Mouse (Mus musculus): Measurements from ENCODE around the gene Tcp11l1. TPM values are rescaled to one million over a fixed set of nuclear protein-coding genes. Genes with fewer than 3 reads are reported as not detected.

Gene Tcp11l1
- polyA plus RNA-seq, 1 experiment from 2014 or later, result 62.3 TPM

DNA sequence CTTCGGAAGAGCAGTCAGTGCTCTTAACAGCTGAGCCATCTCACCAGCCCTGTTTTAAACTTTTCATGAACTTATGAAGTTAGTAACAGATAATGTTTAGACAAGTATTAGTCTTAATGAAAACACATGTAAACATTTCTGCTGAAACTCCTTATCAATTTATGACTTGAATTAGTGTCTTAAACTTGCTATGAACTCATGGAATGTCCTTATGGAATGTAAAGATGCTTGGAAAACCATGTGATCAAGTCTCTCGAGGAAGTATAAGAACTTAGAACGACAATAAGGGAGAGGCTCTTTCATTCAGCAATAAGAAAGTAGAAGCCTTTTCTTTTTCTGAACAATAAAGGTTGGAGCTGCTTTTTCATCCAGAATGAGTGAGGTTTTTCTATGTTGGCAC is 7.6 kb downstream of the Tcp11l1 start:
- WGBS, result 67% methylated on average over 3 of the region's 3 CpGs
- Histone ChIP-seq H3K9ac (replicated peaks) (no peak overlapping the region), H3K36me3 (peaks cover 18% of the 10 kb centered on the region), H3K27me3 (no peaks in the 10 kb centered on the region), H3K4me2 (replicated peaks) (no peak overlapping the region), H3K27ac (replicated peaks) (no peak overlapping the region), H3K9me3 (no peaks in the 10 kb centered on the region), H3K4me1 (no peaks in the 10 kb centered on the region), H3K4me3 (no peak overlapping the region)
- ATAC-seq (replicated peaks), result no peak

DNA sequence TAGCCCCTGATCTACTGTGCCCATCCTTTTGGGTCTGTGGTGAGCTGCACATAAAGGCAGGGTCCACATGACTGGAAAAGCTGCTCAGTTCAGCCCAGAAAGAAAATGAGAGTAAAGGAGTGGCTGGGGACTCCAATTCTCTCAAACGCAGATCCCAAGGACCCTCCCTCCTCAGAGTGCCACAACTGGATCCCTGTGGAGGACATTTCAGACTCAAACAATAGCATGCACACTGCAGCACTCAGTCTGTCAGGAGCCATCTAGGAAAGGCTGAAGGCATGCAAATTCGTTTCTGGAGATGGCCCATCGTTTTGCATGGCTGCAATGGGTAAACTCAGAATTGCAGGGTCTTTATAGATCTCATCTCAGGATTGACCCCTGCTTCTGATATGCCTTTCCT is 8.8 kb downstream of the Tcp11l1 start:
- Histone ChIP-seq H3K27me3 (no peaks in the 10 kb centered on the region), H3K36me3 (peaks cover 18% of the 10 kb centered on the region), H3K9ac (replicated peaks) (no peak overlapping the region), H3K4me2 (replicated peaks) (no peak overlapping the region), H3K27ac (replicated peaks) (no peak overlapping the region), H3K4me1 (no peaks in the 10 kb centered on the region), H3K9me3 (no peaks in the 10 kb centered on the region), H3K4me3 (no peak overlapping the region)
- no peak for ATAC-seq (replicated peaks)
- WGBS, result 72% methylated on average over 3 of the region's 3 CpGs

DNA sequence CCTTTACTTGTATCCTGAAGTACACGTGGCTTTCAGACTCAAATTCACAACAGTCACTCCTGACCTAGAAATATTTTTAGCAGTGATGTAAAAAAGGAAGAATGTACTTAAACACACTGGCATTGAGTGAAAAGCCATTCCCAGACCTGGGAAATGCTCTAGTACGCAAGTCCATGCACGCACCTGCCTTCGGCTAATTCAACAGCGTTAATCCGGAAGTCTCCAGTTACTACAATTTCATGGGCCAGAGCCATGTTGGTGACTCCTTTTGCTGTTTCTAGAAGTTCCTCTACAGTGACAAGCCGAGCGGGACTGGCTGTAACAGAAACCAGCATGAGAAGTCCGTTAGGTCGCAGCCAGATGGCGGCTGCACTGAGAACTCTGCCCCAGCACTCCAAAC is 12.3 kb downstream of the Tcp11l1 start:
- Histone ChIP-seq H3K27me3 (no peaks in the 10 kb centered on the region), H3K9me3 (no peaks in the 10 kb centered on the region), H3K36me3 (peaks cover 15% of the 10 kb centered on the region), H3K4me2 (replicated peaks) (no peak overlapping the region), H3K4me1 (no peaks in the 10 kb centered on the region), H3K4me3 (no peak overlapping the region), H3K27ac (replicated peaks) (no peak overlapping the region), H3K9ac (replicated peaks) (no peak overlapping the region)
- WGBS, result 92% methylated on average over 11 of the region's 11 CpGs
- no peak for ATAC-seq (replicated peaks)

DNA sequence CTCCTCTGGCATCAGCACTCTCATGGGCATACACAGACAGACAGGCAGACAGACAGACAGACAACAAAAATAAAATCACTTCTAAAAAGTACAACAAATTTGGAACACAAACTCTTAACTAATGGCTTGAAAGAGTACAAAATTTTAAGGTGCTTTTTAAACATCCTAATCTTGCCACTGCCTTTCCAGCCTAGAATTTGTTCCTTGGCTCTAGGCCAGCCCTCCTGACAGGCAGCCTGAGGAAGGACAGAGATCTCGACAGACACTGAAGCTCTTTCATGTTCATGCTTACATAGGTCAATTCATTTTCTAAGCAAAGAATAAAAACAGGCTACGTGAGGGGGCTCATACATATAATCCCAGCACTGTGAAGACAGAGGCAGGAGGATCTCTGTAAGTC is 19.4 kb downstream of the Tcp11l1 start:
- WGBS, result 59% methylated on average over 2 of the region's 2 CpGs
- Histone ChIP-seq H3K36me3 (peaks cover 4% of the 10 kb centered on the region; the same call in 1 of the 2 replicates), H3K4me2 (replicated peaks) (no peak overlapping the region), H3K27me3 (no peaks in the 10 kb centered on the region), H3K4me1 (no peaks in the 10 kb centered on the region), H3K4me3 (no peak overlapping the region), H3K9me3 (no peaks in the 10 kb centered on the region), H3K9ac (replicated peaks) (no peak overlapping the region), H3K27ac (replicated peaks) (no peak overlapping the region)
- ATAC-seq (replicated peaks), result no peak

DNA sequence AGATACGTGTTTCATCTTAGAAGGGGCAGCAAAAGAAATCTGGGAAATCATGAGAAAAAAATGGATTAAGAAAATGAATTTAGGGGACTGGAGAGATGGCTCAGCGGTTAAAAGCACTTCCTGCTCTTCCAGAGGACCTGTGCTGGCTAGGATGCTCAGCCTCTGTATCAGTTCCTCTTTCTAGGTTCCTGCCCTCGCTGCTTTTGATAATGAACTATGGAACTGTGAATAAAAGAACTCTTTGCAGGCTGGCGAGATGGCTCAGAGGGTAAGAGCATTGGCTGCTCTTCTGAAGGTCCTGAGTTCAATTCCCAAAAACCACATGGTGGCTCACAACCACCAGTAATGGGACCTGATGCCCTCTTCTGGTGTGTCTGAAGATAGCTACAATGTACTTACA is 21.2 kb downstream of the Tcp11l1 start:
- no peak for ATAC-seq (replicated peaks)
- no peaks in the 10 kb centered on the region for H3K27me3 ChIP-seq
- no peak overlapping the region for H3K4me2 ChIP-seq (replicated peaks)
- no peaks in the 10 kb centered on the region for H3K4me1 ChIP-seq
- H3K27ac ChIP-seq (replicated peaks), result no peak overlapping the region
- H3K9me3 ChIP-seq, result no peaks in the 10 kb centered on the region
- no peaks in the 10 kb centered on the region for H3K36me3 ChIP-seq
- 64% methylated on average over 4 of the region's 4 CpGs for WGBS
- H3K4me3 ChIP-seq, result no peak overlapping the region
- H3K9ac ChIP-seq (replicated peaks), result no peak overlapping the region

DNA sequence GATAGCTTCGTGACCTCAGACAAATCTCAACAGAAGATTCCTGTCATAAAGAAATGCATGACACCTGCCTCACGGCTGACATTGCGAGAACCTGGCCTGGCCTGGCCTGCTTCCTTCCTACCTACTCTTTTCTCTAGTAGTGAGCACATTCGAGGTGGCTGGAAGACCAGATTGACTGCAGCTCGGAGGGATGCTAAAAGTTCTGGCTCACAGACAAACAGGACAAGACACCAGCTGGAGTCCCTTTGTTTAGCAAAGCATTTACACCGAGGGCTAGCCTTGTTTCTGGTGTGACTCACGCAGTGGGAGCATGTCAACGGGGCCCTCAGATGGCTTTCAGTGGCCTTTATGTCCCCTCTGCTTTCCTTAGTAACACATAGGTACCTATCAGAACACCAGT is 23.2 kb downstream of the Tcp11l1 start:
- 79% methylated on average over 8 of the region's 8 CpGs for WGBS
- H3K4me3 ChIP-seq, result no peak overlapping the region
- no peak overlapping the region for H3K9ac ChIP-seq (replicated peaks)
- 0 out of 2 replicates have a peak, but pooled peaks cover 2% of the 10 kb centered on the region for H3K4me1 ChIP-seq
- no peak overlapping the region for H3K27ac ChIP-seq (replicated peaks)
- no peak overlapping the region for H3K4me2 ChIP-seq (replicated peaks)
- H3K36me3 ChIP-seq, result peaks cover 4% of the 10 kb centered on the region
- H3K9me3 ChIP-seq, result no peaks in the 10 kb centered on the region
- H3K27me3 ChIP-seq, result no peaks in the 10 kb centered on the region
- ATAC-seq (replicated peaks), result no peak

DNA sequence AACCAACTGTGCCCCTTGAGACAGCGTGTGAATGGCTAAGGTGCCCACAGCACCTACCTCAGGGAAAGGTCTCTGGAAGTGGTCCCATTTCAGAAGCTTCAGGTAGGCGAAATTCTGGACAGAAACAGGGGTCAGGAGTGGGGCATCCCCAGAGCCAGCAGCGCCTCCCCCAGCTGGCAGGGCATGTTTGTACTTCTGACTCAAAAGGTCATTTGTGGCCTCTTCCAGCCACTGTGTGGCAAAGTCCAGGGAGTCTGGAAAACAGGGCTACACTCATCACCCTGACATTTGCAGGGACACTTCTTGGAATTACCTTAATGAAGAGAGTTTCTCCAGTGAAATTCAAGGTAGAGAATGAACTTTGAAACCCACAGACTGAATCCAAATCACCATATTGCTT is 23.6 kb downstream of the Tcp11l1 start:
- WGBS, result 85% methylated on average over 3 of the region's 3 CpGs
- ATAC-seq (replicated peaks), result no peak

DNA sequence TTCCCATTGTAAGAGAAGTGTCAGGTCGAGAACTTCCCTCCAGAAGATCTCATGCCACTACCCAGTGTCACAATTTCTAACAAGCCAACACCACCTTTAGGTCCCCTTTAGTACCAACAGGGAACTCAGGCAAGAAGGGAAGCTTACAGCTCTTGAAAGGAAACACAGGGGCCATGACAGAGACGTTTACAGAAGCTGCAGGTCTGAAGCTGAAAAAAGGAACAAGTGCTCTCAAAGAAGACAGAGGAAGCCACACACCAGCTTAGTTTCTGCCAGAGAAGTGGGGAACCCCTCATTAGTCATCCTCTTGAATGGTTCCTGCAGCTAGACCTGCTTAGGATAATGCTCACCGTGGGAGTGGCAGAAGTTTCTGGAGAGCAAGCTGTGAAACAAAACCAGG is 24.7 kb downstream of the Tcp11l1 start:
- Histone ChIP-seq H3K9ac (replicated peaks) (no peak overlapping the region), H3K4me2 (replicated peaks) (no peak overlapping the region), H3K36me3 (peaks cover 18% of the 10 kb centered on the region), H3K4me3 (no peak overlapping the region), H3K4me1 (0 out of 2 replicates have a peak, but pooled peaks cover 2% of the 10 kb centered on the region), H3K27ac (replicated peaks) (no peak overlapping the region), H3K27me3 (no peaks in the 10 kb centered on the region), H3K9me3 (no peaks in the 10 kb centered on the region)
- WGBS, result 70% methylated on average over 3 of the region's 3 CpGs
- ATAC-seq (replicated peaks), result no peak

More for the DNA sequence above, 23.6 kb downstream of the Tcp11l1 start:
- Histone ChIP-seq H3K4me2 (replicated peaks) (no peak overlapping the region), H3K36me3 (peaks cover 8% of the 10 kb centered on the region), H3K27ac (replicated peaks) (no peak overlapping the region), H3K4me1 (0 out of 2 replicates have a peak, but pooled peaks cover 2% of the 10 kb centered on the region), H3K9ac (replicated peaks) (no peak overlapping the region), H3K27me3 (no peaks in the 10 kb centered on the region), H3K4me3 (no peak overlapping the region), H3K9me3 (no peaks in the 10 kb centered on the region)

DNA sequence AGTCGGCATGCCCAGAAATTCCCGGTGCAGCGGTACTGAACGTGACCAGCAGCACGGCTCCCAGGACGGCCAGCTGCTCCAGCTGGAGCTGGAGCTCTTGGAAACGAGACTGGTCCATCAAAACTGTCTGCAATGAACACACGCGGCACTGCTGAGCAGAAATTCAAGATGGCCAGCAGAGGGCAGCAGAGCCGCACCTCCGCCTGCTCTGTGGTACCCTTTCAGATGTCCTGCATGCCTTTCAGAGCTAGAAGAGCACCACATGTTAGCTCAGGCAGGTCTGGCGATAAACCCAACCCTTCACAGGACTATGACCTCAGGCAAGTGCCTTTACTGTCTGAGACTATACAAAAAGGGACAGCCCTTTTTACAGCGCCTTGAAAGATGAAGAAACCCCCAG is 26.6 kb downstream of the Tcp11l1 start:
- 0 out of 2 replicates have a peak, but pooled peaks cover 2% of the 10 kb centered on the region for H3K4me1 ChIP-seq
- H3K4me2 ChIP-seq (replicated peaks), result no peak overlapping the region
- no peaks in the 10 kb centered on the region for H3K9me3 ChIP-seq
- WGBS, result 12% methylated on average over 13 of the region's 13 CpGs
- peaks cover 27% of the 10 kb centered on the region for H3K36me3 ChIP-seq
- no peak overlapping the region for H3K9ac ChIP-seq (replicated peaks)
- H3K27ac ChIP-seq (replicated peaks), result no peak overlapping the region
- no peak overlapping the region for H3K4me3 ChIP-seq
- peak; percentile 93 for ATAC-seq (replicated peaks)
- no peaks in the 10 kb centered on the region for H3K27me3 ChIP-seq

DNA sequence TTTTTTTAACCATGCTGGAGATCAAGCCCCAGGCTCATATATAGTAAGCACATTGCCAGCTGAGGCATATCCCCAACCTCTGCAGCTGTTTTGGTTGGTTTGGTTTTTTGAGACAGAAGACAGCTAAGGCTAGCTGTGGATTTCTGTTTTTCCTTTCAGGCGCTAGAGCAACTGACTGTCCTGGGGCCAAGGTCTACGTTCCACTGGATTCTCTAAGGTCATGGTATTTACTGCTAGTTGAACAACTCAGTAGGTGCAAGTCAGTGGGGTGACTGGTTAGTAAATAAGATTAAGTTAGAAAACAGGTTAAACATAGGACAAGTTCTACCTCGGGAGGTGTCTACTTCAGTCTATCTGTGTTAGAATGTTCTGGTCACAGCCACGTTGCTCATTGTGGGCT is 27.2 kb downstream of the Tcp11l1 start:
- Histone ChIP-seq H3K36me3 (peaks cover 27% of the 10 kb centered on the region), H3K27ac (replicated peaks) (no peak overlapping the region), H3K4me2 (replicated peaks) (no peak overlapping the region), H3K9me3 (no peaks in the 10 kb centered on the region), H3K27me3 (no peaks in the 10 kb centered on the region), H3K9ac (replicated peaks) (no peak overlapping the region), H3K4me1 (0 out of 2 replicates have a peak, but pooled peaks cover 2% of the 10 kb centered on the region), H3K4me3 (no peak overlapping the region)
- no peak; the same call in 1 of the 2 replicates for ATAC-seq (replicated peaks)
- 95% methylated on average over 4 of the region's 4 CpGs for WGBS

DNA sequence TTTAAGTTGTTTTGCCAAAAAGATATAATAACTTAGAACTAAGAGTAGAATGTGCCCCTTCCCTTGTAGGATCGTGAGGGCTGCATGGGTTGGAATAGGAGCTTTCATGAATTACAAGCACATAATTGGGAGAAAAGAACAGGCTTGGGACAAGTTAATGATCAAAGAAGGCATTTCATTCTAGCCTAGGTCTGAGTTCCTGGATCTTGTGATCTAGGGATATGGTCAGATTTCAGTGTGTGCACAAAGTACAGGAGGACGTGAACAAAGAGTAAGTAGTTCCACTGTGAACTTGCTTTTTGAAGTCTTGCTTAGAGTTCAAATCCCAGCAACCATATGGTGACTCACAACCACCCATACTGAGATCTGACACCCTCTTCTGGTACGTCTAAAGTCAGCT is 34.6 kb downstream of the Tcp11l1 start:
- Histone ChIP-seq H3K4me1 (no peaks in the 10 kb centered on the region), H3K36me3 (peaks cover 16% of the 10 kb centered on the region; the same call in 1 of the 2 replicates), H3K27me3 (no peaks in the 10 kb centered on the region), H3K9ac (replicated peaks) (no peak overlapping the region), H3K4me3 (no peak overlapping the region), H3K9me3 (no peaks in the 10 kb centered on the region), H3K4me2 (replicated peaks) (no peak overlapping the region), H3K27ac (replicated peaks) (no peak overlapping the region)
- ATAC-seq (replicated peaks), result no peak
- WGBS, result 83% methylated on average over 3 of the region's 3 CpGs

DNA sequence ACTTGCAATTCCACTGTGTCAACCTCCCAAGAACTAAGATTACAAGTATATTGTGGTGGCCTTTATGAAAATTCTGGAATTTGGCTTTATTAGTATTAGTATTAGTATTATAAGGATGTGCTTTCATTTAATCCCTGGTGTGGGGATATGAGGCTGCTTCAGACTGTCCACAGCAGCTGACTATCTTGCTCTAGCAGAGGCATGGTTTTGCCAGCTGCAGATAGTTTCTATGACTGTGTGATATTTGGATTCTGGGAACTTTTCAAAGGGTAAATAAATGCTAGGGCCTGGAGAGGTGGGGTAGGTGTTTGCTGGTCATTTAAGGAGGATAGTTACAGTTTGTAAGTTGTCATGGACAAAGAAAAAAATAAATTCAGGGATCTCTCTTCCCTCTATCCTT is 40.2 kb downstream of the Tcp11l1 start:
- no peak for ATAC-seq (replicated peaks)
- Histone ChIP-seq H3K36me3 (peaks cover 8% of the 10 kb centered on the region; the same call in 1 of the 2 replicates), H3K27me3 (no peaks in the 10 kb centered on the region), H3K9ac (replicated peaks) (no peak overlapping the region), H3K4me1 (no peaks in the 10 kb centered on the region), H3K4me2 (replicated peaks) (no peak overlapping the region), H3K4me3 (no peak overlapping the region), H3K27ac (replicated peaks) (no peak overlapping the region), H3K9me3 (no peaks in the 10 kb centered on the region)

DNA sequence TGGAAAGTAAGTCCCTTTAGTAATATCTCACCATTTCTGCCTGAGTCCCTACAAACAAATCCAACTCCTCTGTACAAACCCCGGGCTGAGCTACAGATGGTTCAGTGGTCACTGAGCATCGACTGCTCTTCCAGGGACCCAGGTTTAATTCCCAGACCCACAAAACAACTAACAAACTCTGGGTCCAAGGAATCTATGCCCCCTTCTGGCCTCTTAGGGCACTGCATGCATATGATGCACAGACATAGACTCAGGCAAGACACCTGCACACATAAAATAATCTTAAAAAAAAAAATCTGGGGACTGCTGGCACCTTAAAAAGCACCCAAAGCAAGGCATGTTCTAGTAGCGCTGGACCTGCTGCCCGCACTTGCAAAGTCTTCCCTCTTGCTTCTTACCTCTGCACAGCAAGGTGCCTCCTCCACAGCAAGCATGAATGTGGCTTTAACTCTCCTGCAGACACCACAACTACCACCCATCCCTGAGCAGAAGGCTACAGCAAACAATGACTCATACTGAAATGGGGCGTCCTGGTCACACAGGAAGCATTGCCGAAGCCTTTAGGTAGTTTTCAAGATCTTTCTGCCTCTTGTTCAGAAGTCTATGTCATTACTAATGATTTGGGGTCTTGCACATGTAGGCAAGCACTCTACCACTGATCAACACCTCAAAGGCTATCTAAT is 42.7 kb downstream of the Tcp11l1 start:
- no peaks in the 10 kb centered on the region for H3K4me1 ChIP-seq
- H3K4me2 ChIP-seq (replicated peaks), result no peak overlapping the region
- ATAC-seq (replicated peaks), result no peak
- no peak overlapping the region for H3K27ac ChIP-seq (replicated peaks)
- no peaks in the 10 kb centered on the region for H3K27me3 ChIP-seq
- no peak overlapping the region for H3K4me3 ChIP-seq
- H3K9ac ChIP-seq (replicated peaks), result no peak overlapping the region
- H3K36me3 ChIP-seq, result peaks cover 23% of the 10 kb centered on the region; the same call in 1 of the 2 replicates
- no peaks in the 10 kb centered on the region for H3K9me3 ChIP-seq
- 87% methylated on average over 6 of the region's 6 CpGs for WGBS
